Mouse (Mus musculus) midbrain, postnatal 0 days (tissue): ENCODE measurements at regions not wholly inside any gene's neighbourhood (a gene's known extent, or its start where the extent isn't known, plus 50 kb on each side); places are given as distances from the start of the nearest gene placed in this dataset.

Source experiments
- ATAC-seq: fragments of 200-750 bp; cut with Nextera tagmentation; 2 replicates; pipeline ENCODE4 v1.8.0; 2017; ENCODE audit warnings: moderate number of reproducible peaks, mild to moderate bottlenecking, moderate TSS enrichment, moderate library complexity; ENCODE audit not compliant: low FRiP score
- DNase-seq: peaks from one replicate; pipeline ENCODE4 v3.0.0-alpha.2; 2015; ENCODE audit warnings: low spot score
- H3K27ac ChIP-seq: fragments of 300-500 bp; sonication (generic); 2 replicates; pipeline ENCODE4 v1.5.1; 2014; ENCODE audit warnings: low read depth, mild to moderate bottlenecking, low read length, mixed read lengths
- H3K27me3 ChIP-seq: fragments of 300-500 bp; sonication (generic); 2 replicates; pipeline ENCODE4 v1.6.1; 2014; ENCODE audit warnings: low read length, control low read depth, mixed read lengths; ENCODE audit not compliant: insufficient read depth
- H3K36me3 ChIP-seq: fragments of 300-500 bp; sonication (generic); 2 replicates; pipeline ENCODE4 v1.6.1; 2014; ENCODE audit warnings: low read length, control low read depth, mixed read lengths; ENCODE audit not compliant: insufficient read depth
- H3K4me1 ChIP-seq: fragments of 300-500 bp; sonication (generic); 2 replicates; pipeline ENCODE4 v1.6.1; 2014; ENCODE audit warnings: mild to moderate bottlenecking, control low read depth, antibody characterized with exemption, low read length, mixed read lengths; ENCODE audit not compliant: insufficient read depth
- H3K4me2 ChIP-seq: fragments of 300-500 bp; sonication (generic); 2 replicates; pipeline ENCODE4 v1.6.1; 2014; ENCODE audit warnings: low read depth, mild to moderate bottlenecking, low read length, mixed read lengths; ENCODE audit not compliant: poor library complexity, severe bottlenecking
- H3K4me3 ChIP-seq: fragments of 300-500 bp; sonication (generic); 2 replicates; pipeline ENCODE4 v1.5.1; 2014; ENCODE audit warnings: low read depth, mild to moderate bottlenecking, low read length, moderate library complexity
- H3K9ac ChIP-seq: fragments of 300-500 bp; sonication (generic); replicated peaks from 2 replicates; pipeline ENCODE4 v1.6.1; 2014; ENCODE audit warnings: mild to moderate bottlenecking, low read length, moderate library complexity, mixed read lengths; ENCODE audit not compliant: poor library complexity, severe bottlenecking
- H3K9me3 ChIP-seq: fragments of 300-500 bp; sonication (generic); 2 replicates; pipeline ENCODE4 v1.6.1; 2016; ENCODE audit warnings: low read length, control low read depth
- CTCF ChIP-seq: IDR thresholded peaks from 2 replicates; pipeline ENCODE4 v1.5.1; 2016; ENCODE audit warnings: antibody characterized with exemption, mild to moderate bottlenecking
- WGBS: fragments of 180-500 bp; shearing (Covaris S2); extraction: QIAGEN DNeasy Blood & Tissue Kit; methylation state at CpG from one replicate; pipeline ENCODE4 v1.1.7; 2014; 5-methylcytosine and 5-hydroxymethylcytosine counted together

- peak; percentile 37 for DNase-seq
- Histone ChIP-seq H3K4me2 (no peak overlapping the region), H3K9ac (no peak overlapping the region), H3K27ac (no peak overlapping the region), H3K4me1 (no peaks in the 10 kb centered on the region), H3K9me3 (no peaks in the 10 kb centered on the region), H3K27me3 (no peaks in the 10 kb centered on the region), H3K4me3 (no peak overlapping the region), H3K36me3 (no peaks in the 10 kb centered on the region)
- WGBS = 66% methylated on average over 20 of the region's 20 CpGs
- ATAC-seq = no peak
- TF ChIP-seq CTCF = no peak
These were observed 181.9 kb downstream of the Nrp2 start for GRCm38 (mm10) chr1:62884876-62885480.

- Histone ChIP-seq H3K9ac (no peak overlapping the region), H3K27me3 (no peaks in the 10 kb centered on the region), H3K9me3 (no peaks in the 10 kb centered on the region), H3K27ac (no peak overlapping the region), H3K4me3 (no peak overlapping the region), H3K4me2 (no peak overlapping the region), H3K4me1 (no peaks in the 10 kb centered on the region), H3K36me3 (no peaks in the 10 kb centered on the region)
- DNase-seq (no peak), ATAC-seq (no peak)
- 82% methylated on average over 9 of the region's 9 CpGs for WGBS
- TF ChIP-seq CTCF = no peak
These were observed 184.7 kb downstream of the Nrp2 start for GRCm38 (mm10) chr1:62887585-62888483.

- DNase-seq = no peak
- Histone ChIP-seq H3K9me3 (no peaks in the 10 kb centered on the region), H3K4me3 (no peak overlapping the region), H3K9ac (no peak overlapping the region), H3K36me3 (no peaks in the 10 kb centered on the region), H3K27ac (no peak overlapping the region), H3K4me1 (peaks cover 2% of the 10 kb centered on the region; the same call in 1 of the 2 replicates), H3K27me3 (no peaks in the 10 kb centered on the region), H3K4me2 (no peak overlapping the region)
- 69% methylated on average over 6 of the region's 6 CpGs for WGBS
- no peak for TF ChIP-seq CTCF
- no peak for ATAC-seq
These were observed 198.3 kb downstream of the Nrp2 start for GRCm38 (mm10) chr1:62901375-62901774.

GRCm38 (mm10) chr1:62901871-62902270 is 198.8 kb downstream of the Nrp2 start:
- ATAC-seq (no peak), DNase-seq (peak; percentile 57)
- H3K27me3 ChIP-seq = no peaks in the 10 kb centered on the region

GRCm38 (mm10) chr1:62902931-62903453 is 199.9 kb downstream of the Nrp2 start:
- DNase-seq = no peak
- TF ChIP-seq CTCF = no peak
- H3K27me3 ChIP-seq = no peaks in the 10 kb centered on the region
- peaks cover 2% of the 10 kb centered on the region; the same call in 1 of the 2 replicates for H3K4me1 ChIP-seq
- no peaks in the 10 kb centered on the region for H3K9me3 ChIP-seq
- no peak overlapping the region for H3K4me3 ChIP-seq
- 0 out of 2 replicates have a peak, but pooled peaks have one; percentile 31 for ATAC-seq
- 31% methylated on average over 6 of the region's 6 CpGs for WGBS
- H3K4me2 ChIP-seq = no peak overlapping the region
- H3K9ac ChIP-seq = no peak overlapping the region
- H3K36me3 ChIP-seq = no peaks in the 10 kb centered on the region
- H3K27ac ChIP-seq = no peak overlapping the region

More at GRCm38 (mm10) chr1:62901871-62902270, 198.8 kb downstream of the Nrp2 start:
- Histone ChIP-seq H3K36me3 (no peaks in the 10 kb centered on the region), H3K9me3 (no peaks in the 10 kb centered on the region), H3K27ac (no peak overlapping the region), H3K4me2 (no peak overlapping the region), H3K4me3 (no peak overlapping the region), H3K9ac (no peak overlapping the region), H3K4me1 (peaks cover 2% of the 10 kb centered on the region; the same call in 1 of the 2 replicates)
- 48% methylated on average over 5 of the region's 5 CpGs for WGBS
- no peak for TF ChIP-seq CTCF

GRCm38 (mm10) chr1:62905739-62906138 is 202.7 kb downstream of the Nrp2 start:
- Histone ChIP-seq H3K4me2 (no peak overlapping the region), H3K4me3 (no peak overlapping the region), H3K9ac (no peak overlapping the region), H3K4me1 (peaks cover 2% of the 10 kb centered on the region; the same call in 1 of the 2 replicates), H3K27ac (no peak overlapping the region), H3K36me3 (no peaks in the 10 kb centered on the region), H3K27me3 (no peaks in the 10 kb centered on the region), H3K9me3 (no peaks in the 10 kb centered on the region)
- ATAC-seq = no peak
- DNase-seq = no peak
- TF ChIP-seq CTCF = no peak
- WGBS = 43% methylated on average over 9 of the region's 9 CpGs
